Mouse (Mus musculus) thymus, postnatal 25 days (tissue): Measurements from ENCODE around the gene Slc16a12.
"Not testable (repeated sequence)": the region's sequence is repeated elsewhere in the genome, so short reads cannot be mapped to it uniquely, and the experiment has no call there.

Experiments used
- DNase-seq: peaks from one replicate; pipeline ENCODE4 v3.0.0; 2022

The Slc16a12 gene

GRCm38 (mm10) chr19:34746688-34747504, at the start of gene Slc16a12:
Gene Slc16a12, minus strand, starts transcription at chr19:34747289.
- DNase-seq, result no peak

GRCm38 (mm10) chr19:34796396-34796795, 49.3 kb upstream of the Slc16a12 start:
- DNase-seq, result no peak

- no peak for DNase-seq
Observed at GRCm38 (mm10) chr19:34782491-34782890, 35.4 kb upstream of the Slc16a12 start.

- no peak for DNase-seq
Observed at GRCm38 (mm10) chr19:34778993-34779392, 31.9 kb upstream of the Slc16a12 start.

GRCm38 (mm10) chr19:34778098-34778497, 31.0 kb upstream of the Slc16a12 start:
- no peak for DNase-seq

- DNase-seq, result peak; percentile 32
Observed at GRCm38 (mm10) chr19:34772775-34773174, 25.7 kb upstream of the Slc16a12 start.

- DNase-seq, result no peak
Observed at GRCm38 (mm10) chr19:34770764-34771163, 23.7 kb upstream of the Slc16a12 start.

GRCm38 (mm10) chr19:34758754-34759153, 11.7 kb upstream of the Slc16a12 start:
- no peak for DNase-seq

GRCm38 (mm10) chr19:34756561-34757240, 9.6 kb upstream of the Slc16a12 start:
- DNase-seq, result no peak

- no peak for DNase-seq
Observed at GRCm38 (mm10) chr19:34755680-34756079, 8.6 kb upstream of the Slc16a12 start.

- no peak for DNase-seq
Observed at GRCm38 (mm10) chr19:34753243-34753642, 6.2 kb upstream of the Slc16a12 start.

- no peak for DNase-seq
Observed at GRCm38 (mm10) chr19:34752391-34753092, 5.5 kb upstream of the Slc16a12 start.

- DNase-seq, result no peak
Observed at GRCm38 (mm10) chr19:34751150-34751549, 4.1 kb upstream of the Slc16a12 start.

GRCm38 (mm10) chr19:34748992-34749391, 1.9 kb upstream of the Slc16a12 start:
- no peak for DNase-seq

GRCm38 (mm10) chr19:34747969-34748368, 880 bp upstream of the Slc16a12 start:
- not testable (repeated sequence) for DNase-seq

GRCm38 (mm10) chr19:34746201-34746600, 888 bp downstream of the Slc16a12 start:
- DNase-seq, result no peak

- DNase-seq, result no peak
Observed at GRCm38 (mm10) chr19:34745012-34745411, 2.1 kb downstream of the Slc16a12 start.

GRCm38 (mm10) chr19:34737916-34738315, 9.2 kb downstream of the Slc16a12 start:
- no peak for DNase-seq

GRCm38 (mm10) chr19:34735900-34736299, 11.2 kb downstream of the Slc16a12 start:
- DNase-seq, result no peak

GRCm38 (mm10) chr19:34733020-34733419, 14.1 kb downstream of the Slc16a12 start:
- DNase-seq, result no peak

GRCm38 (mm10) chr19:34731356-34731755, 15.7 kb downstream of the Slc16a12 start:
- DNase-seq, result no peak

GRCm38 (mm10) chr19:34730584-34730983, 16.5 kb downstream of the Slc16a12 start:
- no peak for DNase-seq

GRCm38 (mm10) chr19:34729505-34729904, 17.6 kb downstream of the Slc16a12 start:
- DNase-seq, result no peak
